Mouse (Mus musculus) embryonic stem cell, embryonic (primary cell): Measurements from ENCODE around the gene Hnrnpd.

ENCODE experiments used
- CTCF ChIA-PET, 4 experiments: fragments of 300-600 bp in 2 of 4; fragments of 350-600 bp in 2 of 4; sonication (Branson Sonifier 250); formaldehyde crosslinking; loops; one replicate each; lab custom pipeline; 2022; ENCODE audit warnings: inconsistent platforms in 2 of 4; lab: Charles Lee
- POLR2A ChIA-PET, 4 experiments: fragments of 300-600 bp in 2 of 4; fragments of 350-600 bp in 2 of 4; sonication (Branson Sonifier 250); formaldehyde crosslinking; loops; one replicate each; lab custom pipeline; 2022; ENCODE audit warnings: antibody characterized with exemption in 4 of 4, inconsistent platforms in 1 of 4; lab: Charles Lee

The Hnrnpd gene

GRCm38 (mm10) chr5:99978699-99979442, at the start of gene Hnrnpd, which contains the start of gene 4930524J08Rik:
TSS of gene Hnrnpd (minus strand) at chr5:99978938.
TSS of gene 4930524J08Rik (plus strand) at chr5:99979061.
- POLR2A ChIA-PET = interaction anchor here (0.5 to 2.5 kb wide), 21 partner anchors 9 to 540 kb away, joined by 3 to 17 read pairs (median 3); partner anchors contain the start of genes Hnrnpdl (in 2 of the 4), Cops4 (in 1 of the 4) and Enoph1 (in 1 of the 4)
- CTCF ChIA-PET = no interaction called here

- ChIA-PET POLR2A (interaction anchor here in 3 of 4 experiments (0.9 to 6.2 kb wide), 9 partner anchors 7 to 57 kb away, joined by 3 to 67 read pairs (median 5); partner anchors contain the start of genes Enoph1 (in 3 of the 3) and Hnrnpdl (in 3 of the 3)), CTCF (interaction anchor here in 1 of 4 experiments (1.8 kb wide), 1 partner anchor 17 kb away, joined by 5 read pairs; no protein-coding TSS in a partner anchor)
These were observed 46.1 kb upstream of the Hnrnpd start for GRCm38 (mm10) chr5:100024868-100025267.

GRCm38 (mm10) chr5:100024403-100024802, 45.7 kb upstream of the Hnrnpd start:
- ChIA-PET CTCF (interaction anchor here in 1 of 4 experiments (0.6 to 1.8 kb wide), 2 partner anchors 17 to 1943 kb away, joined by 3 to 5 read pairs; no protein-coding TSS in a partner anchor), POLR2A (interaction anchor here in 3 of 4 experiments (0.5 to 6.2 kb wide), 9 partner anchors 8 to 90 kb away, joined by 3 to 67 read pairs (median 5); partner anchors contain the start of genes Enoph1 (in 3 of the 3) and Hnrnpdl (in 3 of the 3))

GRCm38 (mm10) chr5:100020089-100020488, 41.4 kb upstream of the Hnrnpd start:
- POLR2A ChIA-PET = interaction anchor here in 2 of 4 experiments (1.0 to 6.2 kb wide), 6 partner anchors 12 to 24 kb away, joined by 3 to 67 read pairs (median 10); partner anchors contain the start of genes Enoph1 (in 2 of the 2) and Hnrnpdl (in 2 of the 2)

GRCm38 (mm10) chr5:100012599-100012998, 33.9 kb upstream of the Hnrnpd start:
- POLR2A ChIA-PET = interaction anchor here in 2 of 4 experiments (0.5 to 2.0 kb wide), 5 partner anchors 20 to 253 kb away, joined by 3 to 8 read pairs (median 4); partner anchors contain the start of gene Hnrnpdl (in 1 of the 2)
- CTCF ChIA-PET = no interaction called here

More at GRCm38 (mm10) chr5:100020089-100020488, 41.4 kb upstream of the Hnrnpd start:
- CTCF ChIA-PET = interaction anchor here in 1 of 4 experiments (1.2 kb wide), 1 partner anchor 12 kb away, joined by 4 read pairs; no protein-coding TSS in a partner anchor

- POLR2A ChIA-PET = interaction anchor here in 3 of 4 experiments (0.6 to 3.1 kb wide), 10 partner anchors 15 to 807 kb away, joined by 3 to 15 read pairs (median 8); partner anchors contain the start of genes Enoph1 (in 1 of the 3) and Hnrnpdl (in 1 of the 3)
- CTCF ChIA-PET = interaction anchor here (0.5 to 1.6 kb wide), 13 partner anchors 10 to 230 kb away, joined by 3 to 9 read pairs (median 3); no protein-coding TSS in a partner anchor
These were observed 29.7 kb upstream of the Hnrnpd start for GRCm38 (mm10) chr5:100008485-100008884.

- ChIA-PET POLR2A (interaction anchor here in 3 of 4 experiments (0.7 to 3.1 kb wide), 12 partner anchors 16 to 47 kb away, joined by 3 to 15 read pairs (median 7); partner anchors contain the start of genes Enoph1 (in 1 of the 3) and Hnrnpdl (in 1 of the 3)), CTCF (interaction anchor here in 2 of 4 experiments (0.5 to 1.4 kb wide), 2 partner anchors 18 to 34 kb away, joined by 3 to 5 read pairs; no protein-coding TSS in a partner anchor)
These were observed 28.3 kb upstream of the Hnrnpd start for GRCm38 (mm10) chr5:100007040-100007375.

GRCm38 (mm10) chr5:100006324-100007039, 27.7 kb upstream of the Hnrnpd start:
- CTCF ChIA-PET = interaction anchor here in 1 of 4 experiments (0.6 kb wide), 1 partner anchor 29 kb away, joined by 3 read pairs; no protein-coding TSS in a partner anchor

GRCm38 (mm10) chr5:100005896-100006295, 27.2 kb upstream of the Hnrnpd start:
- CTCF ChIA-PET = interaction anchor here in 2 of 4 experiments (0.5 to 0.6 kb wide), 3 partner anchors 28 to 315 kb away, joined by 3 to 6 read pairs (median 3); no protein-coding TSS in a partner anchor
- POLR2A ChIA-PET = interaction anchor here in 2 of 4 experiments (0.6 to 1.0 kb wide), 4 partner anchors 28 to 34 kb away, joined by 3 to 4 read pairs (median 3); partner anchors contain the start of genes Enoph1 (in 1 of the 2) and Hnrnpdl (in 1 of the 2)

More at GRCm38 (mm10) chr5:100006324-100007039, 27.7 kb upstream of the Hnrnpd start:
- POLR2A ChIA-PET = interaction anchor here in 3 of 4 experiments (0.7 to 3.1 kb wide), 11 partner anchors 17 to 47 kb away, joined by 3 to 15 read pairs (median 6); partner anchors contain the start of genes Enoph1 (in 1 of the 3) and Hnrnpdl (in 1 of the 3)

GRCm38 (mm10) chr5:100005431-100005830, 26.7 kb upstream of the Hnrnpd start:
- CTCF ChIA-PET = interaction anchor here in 2 of 4 experiments (0.5 to 0.6 kb wide), 2 partner anchors 34 to 315 kb away, joined by 3 to 6 read pairs; no protein-coding TSS in a partner anchor
- POLR2A ChIA-PET = interaction anchor here in 2 of 4 experiments (0.6 to 1.0 kb wide), 4 partner anchors 28 to 34 kb away, joined by 3 to 4 read pairs (median 3); partner anchors contain the start of genes Enoph1 (in 1 of the 2) and Hnrnpdl (in 1 of the 2)

- ChIA-PET CTCF (no interaction called here), POLR2A (interaction anchor here in 1 of 4 experiments (1.0 kb wide), 1 partner anchor 35 kb away, joined by 4 read pairs; no protein-coding TSS in a partner anchor)
These were observed 25.2 kb upstream of the Hnrnpd start for GRCm38 (mm10) chr5:100003895-100004294.

GRCm38 (mm10) chr5:100000500-100000899, 21.8 kb upstream of the Hnrnpd start:
- POLR2A ChIA-PET = interaction anchor here in 3 of 4 experiments (0.5 to 1.6 kb wide), 10 partner anchors 15 to 839 kb away, joined by 3 to 8 read pairs (median 4); no protein-coding TSS in a partner anchor
- CTCF ChIA-PET = interaction anchor here in 2 of 4 experiments (0.5 to 0.7 kb wide), 2 partner anchors 117 to 334 kb away, joined by 3 to 5 read pairs; no protein-coding TSS in a partner anchor

GRCm38 (mm10) chr5:100000048-100000447, 21.3 kb upstream of the Hnrnpd start:
- POLR2A ChIA-PET = interaction anchor here in 3 of 4 experiments (0.6 to 1.6 kb wide), 4 partner anchors 22 to 839 kb away, joined by 3 to 8 read pairs (median 4); no protein-coding TSS in a partner anchor
- CTCF ChIA-PET = interaction anchor here in 2 of 4 experiments (0.5 to 0.7 kb wide), 2 partner anchors 118 to 335 kb away, joined by 3 to 5 read pairs; no protein-coding TSS in a partner anchor

- POLR2A ChIA-PET = interaction anchor here in 2 of 4 experiments (0.5 to 1.5 kb wide), 3 partner anchors 8 to 49 kb away, joined by 3 to 4 read pairs (median 3); no protein-coding TSS in a partner anchor
These were observed 15.9 kb upstream of the Hnrnpd start for GRCm38 (mm10) chr5:99994680-99995079.

GRCm38 (mm10) chr5:99994166-99994565, 15.4 kb upstream of the Hnrnpd start:
- ChIA-PET CTCF (no interaction called here), POLR2A (interaction anchor here in 1 of 4 experiments (1.1 to 1.2 kb wide), 4 partner anchors 18 to 58 kb away, joined by 3 to 8 read pairs (median 4); partner anchors contain the start of gene Hnrnpdl)

More at GRCm38 (mm10) chr5:99994680-99995079, 15.9 kb upstream of the Hnrnpd start:
- CTCF ChIA-PET = interaction anchor here in 1 of 4 experiments (0.7 kb wide), 1 partner anchor 813 kb away, joined by 3 read pairs; no protein-coding TSS in a partner anchor

- ChIA-PET POLR2A (interaction anchor here in 2 of 4 experiments (0.9 to 1.8 kb wide), 6 partner anchors 10 to 83 kb away, joined by 3 to 8 read pairs (median 3); no protein-coding TSS in a partner anchor), CTCF (interaction anchor here in 1 of 4 experiments (1.0 kb wide), 1 partner anchor 25 kb away, joined by 3 read pairs; no protein-coding TSS in a partner anchor)
These were observed 4.8 kb upstream of the Hnrnpd start for GRCm38 (mm10) chr5:99983452-99984061.
